Mouse (Mus musculus): ENCODE results near the gene Rab5if. TPM values are rescaled to one million over a fixed set of nuclear protein-coding genes. Genes with fewer than 3 reads are reported as not detected.
"Not testable (repeated sequence)": the region's sequence is repeated elsewhere in the genome, so short reads cannot be mapped to it uniquely, and the experiment has no call there.

Rab5if gene
- total and polyA plus RNA-seq, 3 experiments, result 226 to 315 (median 263) TPM

DNA sequence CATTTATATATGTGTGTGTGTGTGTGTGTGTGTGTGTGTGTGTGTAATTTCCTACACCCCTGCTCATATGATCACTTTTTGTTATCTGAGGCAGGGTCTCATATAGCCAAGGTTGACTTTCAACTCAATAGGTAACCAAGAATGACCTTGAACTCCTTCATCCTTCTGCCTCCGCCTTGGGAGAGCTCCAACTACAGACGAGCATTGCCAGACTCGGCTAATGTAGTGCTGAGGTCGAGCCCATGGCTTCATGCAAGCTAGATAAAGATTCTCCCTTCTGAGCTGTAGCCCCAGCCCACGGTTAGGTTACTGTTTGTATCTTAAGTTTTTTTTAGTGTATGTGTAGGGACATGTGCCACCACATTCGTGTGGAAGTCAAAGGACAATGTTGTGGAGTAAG lies 39.0 kb downstream of the Rab5if start:
- Histone ChIP-seq H3K79me2 (ENCODE audit: control insufficient read depth, insufficient read depth, low read length, poor library complexity) (no peaks in the 10 kb centered on the region), H3K27me3 (ENCODE audit: control insufficient read depth in 1 of 2, insufficient read depth in 2 of 2, low read length in 2 of 2) (peaks cover 0 to 1% of the 10 kb centered on the region in 2 experiments; a peak in 3 of 4 replicates)
- no peak for TF ChIP-seq MAFK (IDR thresholded peaks at IDR 0.05; ENCODE audit: borderline replicate concordance, low read depth, low read length)

GRCm38 (mm10) chr2:156902411-156902810 lies 39.5 kb downstream of the Rab5if start:
- DNase-seq (ENCODE audit: low read depth, low spot score); H3K9ac ChIP-seq (ENCODE audit: control insufficient read depth, low read depth, low read length, poor library complexity, severe bottlenecking); H3K79me2 ChIP-seq (ENCODE audit: control insufficient read depth, insufficient read depth, low read length, poor library complexity); H3K36me3 ChIP-seq (ENCODE audit: control insufficient read depth in 1 of 2, insufficient read depth in 2 of 2, low read length in 2 of 2); H3K27ac ChIP-seq (ENCODE audit: control insufficient read depth, low read depth, low read length); H3K4me3 ChIP-seq (ENCODE audit: control insufficient read depth in 1 of 2, insufficient read depth in 1 of 2, low read depth in 2 of 2, low read length in 2 of 2); H3K9me3 ChIP-seq (replicated peaks; ENCODE audit: insufficient read depth, low read length); H3K27me3 ChIP-seq (ENCODE audit: control insufficient read depth in 1 of 2, insufficient read depth in 2 of 2, low read length in 2 of 2); H3K4me1 ChIP-seq (ENCODE audit: control insufficient read depth in 1 of 2, insufficient read depth in 2 of 2, low read length in 2 of 2): not testable (repeated sequence)

More for the DNA sequence above, 39.0 kb downstream of the Rab5if start:
- no peak for DNase-seq (ENCODE audit: low read depth, low spot score)
- Histone ChIP-seq H3K9ac (ENCODE audit: control insufficient read depth, low read depth, low read length, poor library complexity, severe bottlenecking) (no peak overlapping the region), H3K4me3 (ENCODE audit: control insufficient read depth in 1 of 2, insufficient read depth in 1 of 2, low read depth in 2 of 2, low read length in 2 of 2) (no peak overlapping the region), H3K36me3 (ENCODE audit: control insufficient read depth in 1 of 2, insufficient read depth in 2 of 2, low read length in 2 of 2) (no peaks in the 10 kb centered on the region), H3K9me3 (replicated peaks; ENCODE audit: insufficient read depth, low read length) (no peaks in the 10 kb centered on the region), H3K4me1 (ENCODE audit: control insufficient read depth in 1 of 2, insufficient read depth in 2 of 2, low read length in 2 of 2) (no peaks in the 10 kb centered on the region; a peak in 1 of 4 replicates), H3K27ac (ENCODE audit: control insufficient read depth, low read depth, low read length) (no peak overlapping the region)

DNA sequence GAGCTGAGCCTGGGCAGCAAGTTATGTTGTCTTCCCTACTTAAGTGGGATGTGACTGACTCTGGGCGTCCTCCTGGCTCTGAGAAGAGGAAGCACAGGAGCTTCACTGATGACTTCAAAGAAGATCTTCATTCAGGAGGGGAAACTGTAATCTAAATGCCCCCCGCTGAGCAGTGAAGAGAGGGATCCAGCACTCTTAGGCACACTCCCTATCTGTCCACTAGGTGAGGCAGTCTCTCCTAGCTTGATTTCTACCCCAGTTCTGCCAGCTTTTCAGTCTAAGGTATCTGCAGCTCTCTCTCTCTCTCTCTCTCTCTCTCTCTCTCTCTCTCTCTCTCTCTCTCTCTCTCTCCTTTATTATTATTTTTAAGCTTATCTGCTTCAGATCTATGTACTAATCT lies 40.4 kb downstream of the Rab5if start:
- Histone ChIP-seq H3K4me3 (ENCODE audit: control insufficient read depth in 1 of 2, insufficient read depth in 1 of 2, low read depth in 2 of 2, low read length in 2 of 2) (no peak overlapping the region), H3K9me3 (replicated peaks; ENCODE audit: insufficient read depth, low read length) (no peaks in the 10 kb centered on the region), H3K36me3 (ENCODE audit: control insufficient read depth in 1 of 2, insufficient read depth in 2 of 2, low read length in 2 of 2) (no peaks in the 10 kb centered on the region), H3K79me2 (ENCODE audit: control insufficient read depth, insufficient read depth, low read length, poor library complexity) (no peaks in the 10 kb centered on the region), H3K9ac (ENCODE audit: control insufficient read depth, low read depth, low read length, poor library complexity, severe bottlenecking) (no peak overlapping the region), H3K27me3 (ENCODE audit: control insufficient read depth in 1 of 2, insufficient read depth in 2 of 2, low read length in 2 of 2) (peaks cover 0 to 1% of the 10 kb centered on the region in 2 experiments; a peak in 2 of 4 replicates), H3K27ac (ENCODE audit: control insufficient read depth, low read depth, low read length) (no peak overlapping the region), H3K4me1 (ENCODE audit: control insufficient read depth in 1 of 2, insufficient read depth in 2 of 2, low read length in 2 of 2) (no peaks in the 10 kb centered on the region; a peak in 1 of 4 replicates)
- DNase-seq (ENCODE audit: low read depth, low spot score), result no peak
- peak; percentile 21 to 42 (median 29); a peak in 4 of 6 replicates for TF ChIP-seq CTCF (IDR thresholded peaks at IDR 0.05 in 2 of 3, conservative IDR thresholded peaks at IDR 0.05 in 1 of 3; ENCODE audit: control insufficient read depth in 1 of 3, insufficient read depth in 1 of 3, low read depth in 2 of 3, low read length in 3 of 3, poor library complexity in 1 of 3, severe bottlenecking in 1 of 3)
- peak; percentile 33 for TF ChIP-seq SMC3 (IDR thresholded peaks at IDR 0.05; ENCODE audit: low read depth, low read length)
- no peak for TF ChIP-seq EP300 (IDR thresholded peaks at IDR 0.05; ENCODE audit: low read depth in 1 of 2, low read length in 2 of 2)
- TF ChIP-seq MAFK (IDR thresholded peaks at IDR 0.05; ENCODE audit: borderline replicate concordance, low read depth, low read length), result no peak
- TF ChIP-seq RAD21 (IDR thresholded peaks at IDR 0.05; ENCODE audit: low read depth, low read length), result peak; percentile 37

DNA sequence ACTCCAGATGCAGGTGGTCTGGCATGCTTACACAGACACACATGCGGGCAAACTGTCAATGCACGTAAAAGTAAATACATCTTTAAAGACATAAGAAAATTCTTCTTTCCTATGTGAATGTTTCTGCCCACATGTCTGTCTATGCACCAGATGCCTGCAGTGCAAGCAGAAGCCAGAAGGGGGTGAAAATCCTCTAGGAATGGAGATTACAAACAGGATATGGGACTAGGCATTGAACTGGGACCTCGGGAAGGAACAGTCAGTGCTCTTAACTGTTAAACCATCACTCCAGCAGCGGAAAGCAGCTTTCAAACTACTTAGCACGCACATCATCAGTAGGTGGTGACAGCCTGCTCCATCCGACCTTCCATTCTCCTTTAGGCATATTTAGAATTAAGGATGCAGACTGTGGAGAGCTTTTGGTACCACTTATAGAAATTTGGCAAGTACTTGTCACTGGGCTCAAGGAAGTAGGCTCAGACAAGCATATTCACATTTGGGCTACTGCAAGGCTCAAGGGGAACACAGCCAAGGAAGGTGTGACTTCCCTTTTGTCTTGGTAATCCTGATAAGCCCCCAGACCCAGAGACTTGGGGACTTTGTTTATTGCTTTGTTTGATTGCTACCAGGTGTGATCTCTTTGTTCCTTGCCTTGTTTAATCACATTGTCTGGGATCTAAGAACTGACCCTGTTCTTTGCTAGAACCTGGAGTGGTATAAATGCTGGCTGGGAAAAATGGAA lies 42.2 kb downstream of the Rab5if start:
- Histone ChIP-seq H3K36me3 (ENCODE audit: control insufficient read depth in 1 of 2, insufficient read depth in 2 of 2, low read length in 2 of 2) (no peaks in the 10 kb centered on the region), H3K79me2 (ENCODE audit: control insufficient read depth, insufficient read depth, low read length, poor library complexity) (no peaks in the 10 kb centered on the region), H3K27ac (ENCODE audit: control insufficient read depth, low read depth, low read length) (no peak overlapping the region), H3K4me1 (ENCODE audit: control insufficient read depth in 1 of 2, insufficient read depth in 2 of 2, low read length in 2 of 2) (no peaks in the 10 kb centered on the region), H3K4me3 (ENCODE audit: control insufficient read depth in 1 of 2, insufficient read depth in 1 of 2, low read depth in 2 of 2, low read length in 2 of 2) (no peak overlapping the region), H3K9ac (ENCODE audit: control insufficient read depth, low read depth, low read length, poor library complexity, severe bottlenecking) (no peak overlapping the region), H3K27me3 (ENCODE audit: control insufficient read depth in 1 of 2, insufficient read depth in 2 of 2, low read length in 2 of 2) (peaks cover 0 to 1% of the 10 kb centered on the region in 2 experiments; a peak in 2 of 4 replicates), H3K9me3 (replicated peaks; ENCODE audit: insufficient read depth, low read length) (no peaks in the 10 kb centered on the region)
- DNase-seq (ENCODE audit: low read depth, low spot score), result peak; percentile 54
- TF ChIP-seq USF2 (IDR thresholded peaks at IDR 0.05; ENCODE audit: borderline replicate concordance in 1 of 2, insufficient read depth in 1 of 2, low read depth in 1 of 2, low read length in 2 of 2), result no peak
- TF ChIP-seq GABPA (IDR thresholded peaks at IDR 0.05; ENCODE audit: low read depth, low read length), result no peak
- TF ChIP-seq ZC3H11A (IDR thresholded peaks at IDR 0.05; ENCODE audit: low read depth, low read length), result peak; percentile 19; the same call in 1 of the 2 replicates
- no peak for TF ChIP-seq MAX (IDR thresholded peaks at IDR 0.05; ENCODE audit: low read length)
- TF ChIP-seq MYB (IDR thresholded peaks at IDR 0.05; ENCODE audit: low read depth, low read length), result no peak
- TF ChIP-seq ZNF384 (IDR thresholded peaks at IDR 0.05; ENCODE audit: low read depth, low read length), result no peak
- TF ChIP-seq HCFC1 (IDR thresholded peaks at IDR 0.05; ENCODE audit: low read depth, low read length), result no peak
- no peak for TF ChIP-seq POLR2A (IDR thresholded peaks at IDR 0.05; ENCODE audit: control insufficient read depth in 1 of 2, insufficient read depth in 1 of 2, low read depth in 1 of 2, low read length in 2 of 2, poor library complexity in 1 of 2)
- no peak for TF ChIP-seq ELF1 (IDR thresholded peaks at IDR 0.05; ENCODE audit: low read depth, low read length)
- no peak for TF ChIP-seq RCOR1 (IDR thresholded peaks at IDR 0.05; ENCODE audit: low read depth, low read length)
- TF ChIP-seq RAD21 (IDR thresholded peaks at IDR 0.05; ENCODE audit: low read depth, low read length), result peak; percentile 31
- peak; percentile 33; the same call in 1 of the 2 replicates for TF ChIP-seq SMC3 (IDR thresholded peaks at IDR 0.05; ENCODE audit: low read depth, low read length)
- TF ChIP-seq UBTF (IDR thresholded peaks at IDR 0.05; ENCODE audit: borderline replicate concordance, insufficient read depth, low read depth, low read length), result no peak
- TF ChIP-seq NELFE (IDR thresholded peaks at IDR 0.05; ENCODE audit: low read depth, low read length), result no peak
- no peak for TF ChIP-seq MEF2A (IDR thresholded peaks at IDR 0.05; ENCODE audit: extremely low read depth, insufficient replicate concordance, low read depth, low read length, poor library complexity, severe bottlenecking)

All from MEL (cell line).